Mouse (Mus musculus): ENCODE data around the gene Zeb2. TPM values are rescaled to one million over a fixed set of nuclear protein-coding genes. Genes with fewer than 3 reads are reported as not detected.

The Zeb2 gene
- polyA plus RNA-seq, 2 experiments: 27.2 to 43.9 TPM

GRCm38 (mm10) chr2:45077938-45078487, 39.2 kb downstream of the Zeb2 start:
- WGBS: 64% methylated on average over 3 of the region's 3 CpGs
- TF ChIP-seq POLR2A (IDR thresholded peaks at IDR 0.05; ENCODE audit: borderline replicate concordance, extremely low read depth, insufficient read depth, insufficient read length): no peak
- ATAC-seq (ENCODE audit: low FRiP score, low read depth): no peak
- Histone ChIP-seq H3K9me3 (ENCODE audit: control insufficient read depth, low read length) (no peaks in the 10 kb centered on the region), H3K27me3 (ENCODE audit: control insufficient read depth, insufficient read depth, low read length) (no peaks in the 10 kb centered on the region), H3K4me1 (ENCODE audit: control insufficient read depth, insufficient read depth, low read length) (no peaks in the 10 kb centered on the region), H3K9ac (ENCODE audit: low read depth, low read length, severe bottlenecking) (no peak overlapping the region), H3K27ac (replicated peaks; ENCODE audit: low read depth, low read length) (no peak overlapping the region), H3K4me3 (replicated peaks; ENCODE audit: low read length) (no peak overlapping the region), H3K4me2 (replicated peaks; ENCODE audit: low read depth, low read length, severe bottlenecking) (no peak overlapping the region), H3K36me3 (ENCODE audit: control insufficient read depth, insufficient read depth, low read length) (no peaks in the 10 kb centered on the region)
- no peak for DNase-seq (ENCODE audit: low spot score)

- H3K36me3 ChIP-seq (ENCODE audit: control insufficient read depth, insufficient read depth, low read length): no peaks in the 10 kb centered on the region
- no peak overlapping the region for H3K4me2 ChIP-seq (replicated peaks; ENCODE audit: low read depth, low read length, severe bottlenecking)
- no peak overlapping the region for H3K4me3 ChIP-seq (replicated peaks; ENCODE audit: low read length)
- ATAC-seq (ENCODE audit: low FRiP score, low read depth) (no peak), DNase-seq (ENCODE audit: low spot score) (no peak)
- no peaks in the 10 kb centered on the region for H3K9me3 ChIP-seq (ENCODE audit: control insufficient read depth, low read length)
- 83% methylated on average over 5 of the region's 5 CpGs for WGBS
- TF ChIP-seq POLR2A (IDR thresholded peaks at IDR 0.05; ENCODE audit: borderline replicate concordance, extremely low read depth, insufficient read depth, insufficient read length): no peak
- H3K9ac ChIP-seq (ENCODE audit: low read depth, low read length, severe bottlenecking): no peak overlapping the region
- no peak overlapping the region for H3K27ac ChIP-seq (replicated peaks; ENCODE audit: low read depth, low read length)
- H3K4me1 ChIP-seq (ENCODE audit: control insufficient read depth, insufficient read depth, low read length): 0 out of 2 replicates have a peak, but pooled peaks cover 3% of the 10 kb centered on the region
- no peaks in the 10 kb centered on the region for H3K27me3 ChIP-seq (ENCODE audit: control insufficient read depth, insufficient read depth, low read length)
These were observed 39.8 kb downstream of the Zeb2 start for GRCm38 (mm10) chr2:45077383-45077782.

- no peak overlapping the region for H3K4me2 ChIP-seq (replicated peaks; ENCODE audit: low read depth, low read length, severe bottlenecking)
- TF ChIP-seq POLR2A (IDR thresholded peaks at IDR 0.05; ENCODE audit: borderline replicate concordance, extremely low read depth, insufficient read depth, insufficient read length): no peak
- no peak overlapping the region for H3K27ac ChIP-seq (replicated peaks; ENCODE audit: low read depth, low read length)
- peaks cover 15% of the 10 kb centered on the region for H3K4me1 ChIP-seq (ENCODE audit: control insufficient read depth, insufficient read depth, low read length)
- no peak overlapping the region for H3K9ac ChIP-seq (ENCODE audit: low read depth, low read length, severe bottlenecking)
- H3K9me3 ChIP-seq (ENCODE audit: control insufficient read depth, low read length): no peaks in the 10 kb centered on the region
- no peaks in the 10 kb centered on the region for H3K36me3 ChIP-seq (ENCODE audit: control insufficient read depth, insufficient read depth, low read length)
- H3K27me3 ChIP-seq (ENCODE audit: control insufficient read depth, insufficient read depth, low read length): no peaks in the 10 kb centered on the region
- DNase-seq (ENCODE audit: low spot score) (no peak), ATAC-seq (ENCODE audit: low FRiP score, low read depth) (no peak)
- H3K4me3 ChIP-seq (replicated peaks; ENCODE audit: low read length): no peak overlapping the region
- WGBS: 29% methylated on average over 6 of the region's 6 CpGs
These were observed 44.2 kb downstream of the Zeb2 start for GRCm38 (mm10) chr2:45073025-45073424.

GRCm38 (mm10) chr2:45071296-45071695, 45.9 kb downstream of the Zeb2 start:
- Histone ChIP-seq H3K4me1 (ENCODE audit: control insufficient read depth, insufficient read depth, low read length) (peaks cover 19% of the 10 kb centered on the region), H3K4me2 (replicated peaks; ENCODE audit: low read depth, low read length, severe bottlenecking) (no peak overlapping the region; the same call in 1 of the 2 replicates), H3K9ac (ENCODE audit: low read depth, low read length, severe bottlenecking) (no peak overlapping the region), H3K27ac (replicated peaks; ENCODE audit: low read depth, low read length) (no peak overlapping the region), H3K27me3 (ENCODE audit: control insufficient read depth, insufficient read depth, low read length) (no peaks in the 10 kb centered on the region), H3K36me3 (ENCODE audit: control insufficient read depth, insufficient read depth, low read length) (no peaks in the 10 kb centered on the region), H3K4me3 (replicated peaks; ENCODE audit: low read length) (no peak overlapping the region), H3K9me3 (ENCODE audit: control insufficient read depth, low read length) (no peaks in the 10 kb centered on the region)
- TF ChIP-seq POLR2A (IDR thresholded peaks at IDR 0.05; ENCODE audit: borderline replicate concordance, extremely low read depth, insufficient read depth, insufficient read length): no peak
- DNase-seq (ENCODE audit: low spot score) (no peak), ATAC-seq (ENCODE audit: low FRiP score, low read depth) (no peak)
- 39% methylated on average over 5 of the region's 5 CpGs for WGBS

- H3K4me1 ChIP-seq (ENCODE audit: control insufficient read depth, insufficient read depth, low read length): peaks cover 19% of the 10 kb centered on the region
- no peak overlapping the region for H3K9ac ChIP-seq (ENCODE audit: low read depth, low read length, severe bottlenecking)
- ATAC-seq (ENCODE audit: low FRiP score, low read depth): no peak
- TF ChIP-seq POLR2A (IDR thresholded peaks at IDR 0.05; ENCODE audit: borderline replicate concordance, extremely low read depth, insufficient read depth, insufficient read length): no peak
- H3K27me3 ChIP-seq (ENCODE audit: control insufficient read depth, insufficient read depth, low read length): no peaks in the 10 kb centered on the region
- H3K36me3 ChIP-seq (ENCODE audit: control insufficient read depth, insufficient read depth, low read length): no peaks in the 10 kb centered on the region
- no peaks in the 10 kb centered on the region for H3K9me3 ChIP-seq (ENCODE audit: control insufficient read depth, low read length)
- no peak overlapping the region for H3K27ac ChIP-seq (replicated peaks; ENCODE audit: low read depth, low read length)
- WGBS: 14% methylated on average over 6 of the region's 6 CpGs
- no peak for DNase-seq (ENCODE audit: low spot score)
- H3K4me2 ChIP-seq (replicated peaks; ENCODE audit: low read depth, low read length, severe bottlenecking): no peak overlapping the region; the same call in 1 of the 2 replicates
- no peak overlapping the region for H3K4me3 ChIP-seq (replicated peaks; ENCODE audit: low read length)
These were observed 46.5 kb downstream of the Zeb2 start for GRCm38 (mm10) chr2:45070612-45071276.

All from limb, embryonic 14.5 days (tissue).